Mouse (Mus musculus) duodenum, adult 2 months (tissue): ENCODE measurements around the gene Apopt1. TPM values are rescaled to one million over a fixed set of nuclear protein-coding genes. Genes with fewer than 3 reads are reported as not detected.

ENCODE experiments used
- polyA plus RNA-seq: library from polyadenylated mRNA; depleted of rRNA; stranded (reverse); fragments of >200 nt; gene quantifications from 2 replicates; pipeline ENCODE4 v1.2.3, GENCODE M21; 2012; ENCODE audit warnings: low replicate concordance; rRNA removed

Apopt1 gene
- 29.6 and 101 TPM in 2 replicates for polyA plus RNA-seq

GRCm38 (mm10) chr12:111713004-111713651, at the start of gene Apopt1, which contains the start of gene Bag5:
Apopt1 (plus strand) TSS chr12:111713261.
Bag5 (minus strand) TSS chr12:111713257.

GRCm38 (mm10) chr12:111672176-111672575, 40.9 kb upstream of the Apopt1 start, which contains the start of gene Ckb:
Ckb (minus strand) TSS chr12:111672338.

GRCm38 (mm10) chr12:111677882-111678669, 35.0 kb upstream of the Apopt1 start, which contains the start of gene Trmt61a:
Trmt61a (plus strand) TSS chr12:111678105.

GRCm38 (mm10) chr12:111758381-111759175, 45.5 kb downstream of the Apopt1 start, which contains the start of gene Klc1:
Klc1 (plus strand) TSS chr12:111758849.

Other genes with a start within 250 kb of the Apopt1 start
- gene Gm266, start 227.4 kb upstream of the Apopt1 start, polyA plus RNA-seq, result 0.40 and 0.56 TPM in 2 replicates
- gene Eif5, start 175.2 kb upstream of the Apopt1 start, polyA plus RNA-seq, result 70.5 and 96.8 TPM in 2 replicates
- 14.8 and 19.2 TPM in 2 replicates for gene Mark3, start 138.7 kb upstream of the Apopt1 start, polyA plus RNA-seq
- gene Ckb, start 40.9 kb upstream of the Apopt1 start, polyA plus RNA-seq, result 1,829 and 2,014 TPM in 2 replicates
- gene Trmt61a, start 35.2 kb upstream of the Apopt1 start, polyA plus RNA-seq, result 27.7 and 54.5 TPM in 2 replicates
- 2.9 and 3.7 TPM in 2 replicates for gene Bag5, start within 50 bp of the Apopt1 start, polyA plus RNA-seq
- gene Klc1, start 45.6 kb downstream of the Apopt1 start, polyA plus RNA-seq, result 40.4 and 41.1 TPM in 2 replicates
- 7.6 and 8.9 TPM in 2 replicates for gene Xrcc3, start 100.6 kb downstream of the Apopt1 start, polyA plus RNA-seq
- 52.8 and 116 TPM in 2 replicates for gene Zfyve21, start 100.9 kb downstream of the Apopt1 start, polyA plus RNA-seq
- gene Ppp1r13b, start 194.8 kb downstream of the Apopt1 start, polyA plus RNA-seq, result 14.9 and 16.3 TPM in 2 replicates